Mouse (Mus musculus) E14TG2a.4 (cell line): Measurements from ENCODE around the gene Tcl1b2.
"Not testable (repeated sequence)": the region's sequence is repeated elsewhere in the genome, so short reads cannot be mapped to it uniquely, and the experiment has no call there.

Experiments used
- H3K27me3 ChIP-seq: 2 replicates; pipeline ENCODE4 v1.6.1; 2014; ENCODE audit warnings: low read length, control low read depth; ENCODE audit not compliant: insufficient read depth
- H3K36me3 ChIP-seq: 2 replicates; pipeline ENCODE4 v1.6.1; 2014; ENCODE audit warnings: low read length, control low read depth; ENCODE audit not compliant: insufficient read depth
- H3K4me1 ChIP-seq: replicated peaks from 2 replicates; pipeline ENCODE4 v1.6.1; 2014; ENCODE audit warnings: low read depth, low read length, control low read depth
- H3K4me3 ChIP-seq: replicated peaks from 2 replicates; pipeline ENCODE4 v1.5.1; 2014; ENCODE audit warnings: mild to moderate bottlenecking, low read length
- H3K9me3 ChIP-seq: 2 replicates; pipeline ENCODE4 v1.6.1; 2014; ENCODE audit warnings: low read length, control low read depth
- CTCF ChIP-seq: conservative IDR thresholded peaks from 2 replicates; pipeline ENCODE4 v1.5.1; 2014; ENCODE audit warnings: low read length
- NANOG ChIP-seq: IDR thresholded peaks from 2 replicates; pipeline ENCODE4 v1.6.1; 2014; ENCODE audit warnings: borderline replicate concordance, low read length, mixed read lengths
- POU5F1 ChIP-seq: IDR thresholded peaks from 2 replicates; pipeline ENCODE4 v1.6.1; 2014; ENCODE audit warnings: low read length, borderline replicate concordance

Gene Tcl1b2

GRCm38 (mm10) chr12:105112321-105112988 is 33.4 kb upstream of the Tcl1b2 start:
- TF ChIP-seq POU5F1 (no peak), CTCF (no peak), NANOG (no peak)
- Histone ChIP-seq H3K4me1 (peaks cover 50% of the 10 kb centered on the region), H3K36me3 (no peaks in the 10 kb centered on the region), H3K27me3 (0 out of 2 replicates have a peak, but pooled peaks cover 4% of the 10 kb centered on the region), H3K4me3 (peak overlapping the region; percentile 48), H3K9me3 (no peaks in the 10 kb centered on the region)

GRCm38 (mm10) chr12:105116648-105117047 is 29.2 kb upstream of the Tcl1b2 start:
- no peak for TF ChIP-seq CTCF
- no peak for TF ChIP-seq POU5F1
- no peak for TF ChIP-seq NANOG
- Histone ChIP-seq H3K4me1 (peaks cover 24% of the 10 kb centered on the region), H3K4me3 (no peak overlapping the region)

GRCm38 (mm10) chr12:105125362-105125761 is 20.5 kb upstream of the Tcl1b2 start:
- TF ChIP-seq CTCF (no peak), NANOG (no peak), POU5F1 (no peak)
- peaks cover 24% of the 10 kb centered on the region for H3K4me1 ChIP-seq
- H3K27me3 ChIP-seq, result no peaks in the 10 kb centered on the region
- H3K9me3 ChIP-seq, result peaks cover 12% of the 10 kb centered on the region
- H3K4me3 ChIP-seq, result no peak overlapping the region
- H3K36me3 ChIP-seq, result no peaks in the 10 kb centered on the region

More at GRCm38 (mm10) chr12:105116648-105117047, 29.2 kb upstream of the Tcl1b2 start:
- Histone ChIP-seq H3K27me3 (no peaks in the 10 kb centered on the region), H3K9me3 (peaks cover 15% of the 10 kb centered on the region), H3K36me3 (no peaks in the 10 kb centered on the region)

- Histone ChIP-seq H3K4me1 (peaks cover 24% of the 10 kb centered on the region), H3K4me3 (no peak overlapping the region), H3K9me3 (peaks cover 12% of the 10 kb centered on the region), H3K36me3 (no peaks in the 10 kb centered on the region), H3K27me3 (no peaks in the 10 kb centered on the region)
- TF ChIP-seq POU5F1, result no peak
- no peak for TF ChIP-seq NANOG
- no peak for TF ChIP-seq CTCF
These were observed 19.3 kb upstream of the Tcl1b2 start for GRCm38 (mm10) chr12:105126516-105126915.

GRCm38 (mm10) chr12:105127607-105128006 is 18.2 kb upstream of the Tcl1b2 start:
- H3K36me3 ChIP-seq, result no peaks in the 10 kb centered on the region
- H3K9me3 ChIP-seq, result peaks cover 12% of the 10 kb centered on the region
- H3K27me3 ChIP-seq, result no peaks in the 10 kb centered on the region
- no peak for TF ChIP-seq NANOG
- TF ChIP-seq CTCF, result no peak
- TF ChIP-seq POU5F1, result no peak
- H3K4me1 ChIP-seq, result peaks cover 24% of the 10 kb centered on the region
- H3K4me3 ChIP-seq, result no peak overlapping the region

GRCm38 (mm10) chr12:105129494-105130205 is 16.2 kb upstream of the Tcl1b2 start:
- H3K36me3 ChIP-seq, H3K4me3 ChIP-seq, H3K27me3 ChIP-seq: not testable (repeated sequence)
- peaks cover 24% of the 10 kb centered on the region for H3K4me1 ChIP-seq
- peaks cover 12% of the 10 kb centered on the region for H3K9me3 ChIP-seq
- TF ChIP-seq CTCF, result peak; percentile 6; the same call in 1 of the 2 replicates

- not testable (repeated sequence) for H3K9me3 ChIP-seq, H3K27me3 ChIP-seq, H3K4me3 ChIP-seq, H3K36me3 ChIP-seq, H3K4me1 ChIP-seq
These were observed 11.6 kb upstream of the Tcl1b2 start for GRCm38 (mm10) chr12:105134167-105134566.

- not testable (repeated sequence) for H3K27me3 ChIP-seq, H3K9me3 ChIP-seq, H3K36me3 ChIP-seq, H3K4me1 ChIP-seq, H3K4me3 ChIP-seq
These were observed 11.0 kb upstream of the Tcl1b2 start for GRCm38 (mm10) chr12:105134826-105135225.

- not testable (repeated sequence) for H3K4me1 ChIP-seq, H3K4me3 ChIP-seq, H3K36me3 ChIP-seq, H3K9me3 ChIP-seq, H3K27me3 ChIP-seq
These were observed 8.1 kb upstream of the Tcl1b2 start for GRCm38 (mm10) chr12:105137729-105138128.
